Mouse (Mus musculus) lung, embryonic 16.5 days (tissue): ENCODE measurements at regions not wholly inside any gene's neighbourhood (a gene's known extent, or its start where the extent isn't known, plus 50 kb on each side); places are given as distances from the start of the nearest gene placed in this dataset.

Experiments used
- ATAC-seq: fragments of 200-750 bp; cut with Nextera tagmentation; 2 replicates; pipeline ENCODE4 v1.8.0; 2017; ENCODE audit warnings: low read depth, mild to moderate bottlenecking, moderate library complexity
- H3K27ac ChIP-seq: fragments of 300-500 bp; sonication (generic); 2 replicates; pipeline ENCODE4 v1.5.1; 2014; ENCODE audit warnings: mild to moderate bottlenecking, control low read depth, low read length
- H3K27me3 ChIP-seq: fragments of 300-500 bp; sonication (generic); 2 replicates; pipeline ENCODE4 v1.6.1; 2014; ENCODE audit warnings: low read depth, low read length, mixed read lengths; ENCODE audit not compliant: control insufficient read depth, insufficient read depth
- H3K36me3 ChIP-seq: fragments of 300-500 bp; sonication (generic); 2 replicates; pipeline ENCODE4 v1.6.1; 2014; ENCODE audit warnings: low read length; ENCODE audit not compliant: control insufficient read depth, insufficient read depth
- H3K4me1 ChIP-seq: fragments of 300-500 bp; sonication (generic); replicated peaks from 2 replicates; pipeline ENCODE4 v1.6.1; 2014; ENCODE audit warnings: low read length, mixed read lengths; ENCODE audit not compliant: control insufficient read depth, insufficient read depth
- H3K4me2 ChIP-seq: fragments of 300-500 bp; sonication (generic); 2 replicates; pipeline ENCODE4 v1.6.1; 2014; ENCODE audit warnings: low read depth, low read length, control low read depth
- H3K4me3 ChIP-seq: fragments of 300-500 bp; sonication (generic); 2 replicates; pipeline ENCODE4 v1.5.1; 2014; ENCODE audit warnings: mild to moderate bottlenecking, low read length, control low read depth
- H3K9ac ChIP-seq: fragments of 300-500 bp; sonication (generic); 2 replicates; pipeline ENCODE4 v1.6.1; 2014; ENCODE audit warnings: low read length, control low read depth
- H3K9me3 ChIP-seq: fragments of 300-500 bp; sonication (generic); 2 replicates; pipeline ENCODE4 v1.6.1; 2016; ENCODE audit warnings: low read length; ENCODE audit not compliant: control insufficient read depth
- WGBS: fragments of 180-500 bp; shearing (Covaris S2); extraction: QIAGEN DNeasy Blood & Tissue Kit; methylation state at CpG from one replicate; pipeline ENCODE4 v1.1.7; 2014; 5-methylcytosine and 5-hydroxymethylcytosine counted together

- 87% methylated on average over 2 of the region's 2 CpGs for WGBS
- no peak overlapping the region for H3K4me3 ChIP-seq
- ATAC-seq: no peak
- no peak overlapping the region for H3K9ac ChIP-seq
- H3K27me3 ChIP-seq: no peaks in the 10 kb centered on the region
- no peak overlapping the region for H3K4me2 ChIP-seq
- no peaks in the 10 kb centered on the region for H3K36me3 ChIP-seq
- H3K4me1 ChIP-seq: no peaks in the 10 kb centered on the region
- H3K27ac ChIP-seq: no peak overlapping the region
- H3K9me3 ChIP-seq: no peaks in the 10 kb centered on the region
Measured at GRCm38 (mm10) chr3:148324911-148325621, 665.3 kb downstream of the Adgrl2 start.

DNA sequence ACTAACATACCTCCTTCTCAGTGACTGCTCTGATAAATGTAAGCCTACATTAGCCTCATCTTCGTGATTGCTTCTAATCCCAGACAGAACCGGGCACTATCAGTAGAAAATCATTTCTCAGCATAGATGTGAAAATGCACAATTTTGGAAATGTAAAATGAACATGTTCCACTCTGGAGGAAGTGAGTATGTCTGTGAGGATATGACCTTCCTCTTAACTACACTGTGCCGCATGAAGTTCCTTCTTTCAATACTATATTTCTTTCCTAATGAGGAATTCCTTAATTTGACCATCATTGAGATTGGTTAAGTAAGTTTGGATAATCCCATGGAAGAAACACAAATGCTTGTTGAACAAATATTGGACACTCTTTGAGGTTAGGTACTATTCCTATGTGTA, 668.5 kb downstream of the Adgrl2 start:
- no peak overlapping the region for H3K9ac ChIP-seq
- WGBS: 78% methylated on average over 3 of the region's 3 CpGs
- no peak overlapping the region for H3K4me2 ChIP-seq
- no peaks in the 10 kb centered on the region for H3K36me3 ChIP-seq
- no peaks in the 10 kb centered on the region for H3K4me1 ChIP-seq
- no peak overlapping the region for H3K27ac ChIP-seq
- ATAC-seq: no peak
- no peaks in the 10 kb centered on the region for H3K27me3 ChIP-seq
- no peak overlapping the region for H3K4me3 ChIP-seq
- no peaks in the 10 kb centered on the region for H3K9me3 ChIP-seq

DNA sequence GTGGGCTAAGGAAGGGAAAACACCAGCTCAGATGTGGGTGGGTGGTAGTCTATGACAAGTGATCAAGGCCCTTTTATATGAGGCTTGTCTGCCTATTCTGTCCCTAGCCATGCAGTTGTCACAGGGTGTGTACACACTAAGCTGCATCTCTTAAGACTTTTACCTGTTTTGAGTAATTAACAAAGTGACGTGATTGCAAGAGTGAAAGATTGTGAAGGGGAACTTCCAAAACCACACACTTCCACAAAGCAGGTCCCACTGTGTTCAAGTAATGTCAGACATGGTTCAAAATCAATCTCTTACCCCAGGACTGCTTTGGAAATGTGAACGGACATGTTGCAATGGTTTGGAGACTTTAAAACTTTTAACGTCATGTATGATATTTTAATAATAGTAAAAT, 674.2 kb downstream of the Adgrl2 start:
- 90% methylated on average over 3 of the region's 3 CpGs for WGBS
- H3K9me3 ChIP-seq: no peaks in the 10 kb centered on the region
- H3K4me2 ChIP-seq: no peak overlapping the region
- no peak for ATAC-seq
- H3K4me3 ChIP-seq: no peak overlapping the region
- no peaks in the 10 kb centered on the region for H3K27me3 ChIP-seq
- no peak overlapping the region for H3K9ac ChIP-seq
- no peak overlapping the region for H3K27ac ChIP-seq
- H3K4me1 ChIP-seq: no peaks in the 10 kb centered on the region
- H3K36me3 ChIP-seq: no peaks in the 10 kb centered on the region

DNA sequence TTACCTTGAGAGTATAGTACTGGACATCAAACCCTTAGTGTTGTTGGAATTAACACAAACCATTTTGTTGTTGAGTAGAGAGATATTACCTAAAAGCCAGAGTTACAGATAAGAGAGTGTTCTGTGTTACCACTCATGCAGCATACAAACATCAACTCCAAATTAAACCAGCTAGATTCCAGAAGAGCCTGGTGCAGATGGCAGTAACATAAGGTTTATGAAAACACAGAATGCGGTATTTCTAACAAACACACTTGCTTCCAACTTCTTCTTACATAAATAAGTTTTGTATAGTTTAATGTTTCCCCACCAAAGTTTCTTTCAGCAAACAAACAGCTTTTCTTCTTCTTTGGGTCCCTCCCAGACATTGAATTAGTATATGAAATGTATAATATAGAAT, 675.1 kb downstream of the Adgrl2 start:
- Histone ChIP-seq H3K9me3 (no peaks in the 10 kb centered on the region), H3K36me3 (no peaks in the 10 kb centered on the region), H3K4me2 (no peak overlapping the region), H3K27ac (no peak overlapping the region), H3K27me3 (no peaks in the 10 kb centered on the region), H3K9ac (no peak overlapping the region), H3K4me3 (no peak overlapping the region), H3K4me1 (no peaks in the 10 kb centered on the region)
- no peak for ATAC-seq
- 83% methylated on average over 1 of the region's 1 CpGs for WGBS

DNA sequence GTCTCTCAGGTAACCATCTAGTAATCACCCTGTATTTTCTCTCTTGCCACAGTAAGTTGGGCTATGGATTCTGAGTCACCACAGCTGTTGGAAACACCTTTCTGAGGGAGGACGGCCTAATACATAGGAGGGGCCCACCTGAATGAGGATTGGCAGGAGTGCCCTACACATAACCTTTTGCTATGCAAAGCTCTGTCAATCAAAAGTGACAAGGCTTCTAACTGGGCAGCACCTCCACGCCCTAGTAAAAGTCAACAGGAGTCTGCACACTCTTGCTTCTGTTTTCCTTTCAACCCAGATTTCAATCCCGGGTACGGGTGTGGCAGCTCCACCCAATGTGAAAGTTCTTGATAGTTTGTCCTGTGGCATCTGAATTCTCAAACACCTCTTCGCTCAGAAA, 694.8 kb downstream of the Adgrl2 start:
- no peak overlapping the region for H3K27ac ChIP-seq
- ATAC-seq: no peak
- H3K4me1 ChIP-seq: no peaks in the 10 kb centered on the region
- no peaks in the 10 kb centered on the region for H3K36me3 ChIP-seq
- H3K27me3 ChIP-seq: no peaks in the 10 kb centered on the region; the same call in 1 of the 2 replicates
- H3K9ac ChIP-seq: no peak overlapping the region
- 81% methylated on average over 5 of the region's 5 CpGs for WGBS
- H3K9me3 ChIP-seq: no peaks in the 10 kb centered on the region
- no peak overlapping the region for H3K4me3 ChIP-seq
- no peak overlapping the region for H3K4me2 ChIP-seq

DNA sequence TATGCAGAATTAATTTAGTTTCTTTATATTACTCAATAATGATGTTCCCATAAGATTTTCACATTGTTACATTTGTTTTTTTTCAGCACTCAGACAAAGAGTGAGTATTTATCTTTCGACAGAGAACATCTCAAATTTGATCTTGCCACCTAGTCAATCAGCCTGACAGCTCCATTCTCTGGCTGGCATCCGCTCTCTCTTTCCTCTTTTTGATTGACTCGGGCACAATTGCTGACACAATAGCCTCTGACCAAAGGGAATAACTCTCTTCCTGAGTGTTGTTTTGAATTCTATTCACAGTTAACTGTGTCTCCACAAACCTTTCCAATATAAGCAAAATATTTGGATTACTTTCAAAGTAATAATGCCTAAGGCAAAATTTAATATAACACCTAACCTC, 711.4 kb downstream of the Adgrl2 start:
- Histone ChIP-seq H3K9me3 (no peaks in the 10 kb centered on the region), H3K27ac (no peak overlapping the region), H3K27me3 (no peaks in the 10 kb centered on the region), H3K36me3 (no peaks in the 10 kb centered on the region), H3K4me3 (no peak overlapping the region), H3K9ac (no peak overlapping the region), H3K4me2 (no peak overlapping the region), H3K4me1 (no peaks in the 10 kb centered on the region)
- no peak for ATAC-seq
- whole genome bisulfite sequencing: 10% methylated on average over 3 of the region's 3 CpGs

- no peaks in the 10 kb centered on the region for H3K4me1 ChIP-seq
- H3K4me3 ChIP-seq: no peak overlapping the region
- ATAC-seq: no peak
- no peak overlapping the region for H3K27ac ChIP-seq
- no peaks in the 10 kb centered on the region for H3K36me3 ChIP-seq
- H3K9ac ChIP-seq: no peak overlapping the region
- 69% methylated on average over 4 of the region's 4 CpGs for WGBS
- no peaks in the 10 kb centered on the region for H3K27me3 ChIP-seq
- H3K9me3 ChIP-seq: no peaks in the 10 kb centered on the region
- H3K4me2 ChIP-seq: no peak overlapping the region
Measured at GRCm38 (mm10) chr3:148272159-148272848, 718.1 kb downstream of the Adgrl2 start.

DNA sequence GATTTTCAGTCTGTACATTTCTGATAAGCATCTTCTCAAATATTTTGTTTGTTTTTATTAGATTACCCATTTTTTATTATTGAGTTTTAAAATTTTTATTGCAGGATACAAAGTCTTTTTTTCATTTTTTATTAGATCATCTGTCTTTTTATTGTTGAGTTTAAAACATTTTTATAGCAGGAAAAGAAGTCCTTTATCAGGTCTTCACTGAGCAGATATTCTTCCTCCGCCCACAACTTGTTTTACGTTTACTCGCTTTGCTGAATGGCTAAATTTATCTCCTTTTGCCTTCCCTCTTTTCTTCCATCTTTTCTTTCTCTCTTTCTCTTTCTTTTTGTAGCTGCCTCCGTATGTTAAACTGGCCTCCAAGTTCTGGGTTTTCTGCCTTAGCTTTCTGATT, 721.5 kb downstream of the Adgrl2 start:
- no peak overlapping the region for H3K9ac ChIP-seq
- H3K4me1 ChIP-seq: no peaks in the 10 kb centered on the region
- no peaks in the 10 kb centered on the region for H3K27me3 ChIP-seq
- H3K4me3 ChIP-seq: no peak overlapping the region
- H3K27ac ChIP-seq: no peak overlapping the region
- ATAC-seq: no peak
- H3K9me3 ChIP-seq: no peaks in the 10 kb centered on the region
- no peak overlapping the region for H3K4me2 ChIP-seq
- WGBS: 87% methylated on average over 4 of the region's 4 CpGs
- no peaks in the 10 kb centered on the region for H3K36me3 ChIP-seq

DNA sequence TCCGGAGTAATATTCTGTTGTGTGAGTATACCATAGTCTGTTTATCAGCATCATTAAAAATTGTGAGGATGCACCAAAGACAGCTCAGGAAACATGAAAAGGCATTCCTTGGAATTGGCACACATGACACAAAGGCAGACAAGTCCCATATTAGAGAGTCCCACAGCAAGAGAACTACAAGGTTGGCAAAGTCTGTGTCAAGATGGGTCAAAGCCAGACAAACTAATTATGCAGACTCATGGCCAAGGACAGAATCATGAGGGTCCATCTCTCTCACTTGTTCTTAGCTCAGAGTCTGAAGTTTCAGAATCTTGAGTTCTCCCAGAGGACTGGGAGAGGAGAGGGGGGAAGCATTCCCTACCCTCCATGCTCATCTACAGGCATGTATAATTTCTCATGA, 731.1 kb downstream of the Adgrl2 start:
- no peak overlapping the region for H3K9ac ChIP-seq
- WGBS: 84% methylated on average over 1 of the region's 1 CpGs
- H3K27ac ChIP-seq: no peak overlapping the region
- H3K4me3 ChIP-seq: no peak overlapping the region
- H3K9me3 ChIP-seq: no peaks in the 10 kb centered on the region
- H3K27me3 ChIP-seq: no peaks in the 10 kb centered on the region
- no peaks in the 10 kb centered on the region for H3K36me3 ChIP-seq
- no peaks in the 10 kb centered on the region for H3K4me1 ChIP-seq
- H3K4me2 ChIP-seq: no peak overlapping the region
- no peak for ATAC-seq
